Mouse (Mus musculus): ENCODE data around the gene Arnt2. TPM values are rescaled to one million over a fixed set of nuclear protein-coding genes. Genes with fewer than 3 reads are reported as not detected.

Gene Arnt2
- polyA plus RNA-seq, 1 experiment from 2014 or later: 12.2 TPM

GRCm38 (mm10) chr7:84386472-84386871, 23.5 kb downstream of the Arnt2 start:
- Histone ChIP-seq H3K9me3 (replicated peaks) (no peaks in the 10 kb centered on the region), H3K36me3 (no peaks in the 10 kb centered on the region), H3K4me1 (no peaks in the 10 kb centered on the region), H3K27me3 (no peaks in the 10 kb centered on the region), H3K27ac (no peak overlapping the region), H3K9ac (no peak overlapping the region), H3K4me3 (replicated peaks) (no peak overlapping the region), H3K4me2 (no peak overlapping the region)
- WGBS: 83% methylated on average over 1 of the region's 1 CpGs
- no peak for ATAC-seq (replicated peaks; ENCODE audit: low FRiP score)

DNA sequence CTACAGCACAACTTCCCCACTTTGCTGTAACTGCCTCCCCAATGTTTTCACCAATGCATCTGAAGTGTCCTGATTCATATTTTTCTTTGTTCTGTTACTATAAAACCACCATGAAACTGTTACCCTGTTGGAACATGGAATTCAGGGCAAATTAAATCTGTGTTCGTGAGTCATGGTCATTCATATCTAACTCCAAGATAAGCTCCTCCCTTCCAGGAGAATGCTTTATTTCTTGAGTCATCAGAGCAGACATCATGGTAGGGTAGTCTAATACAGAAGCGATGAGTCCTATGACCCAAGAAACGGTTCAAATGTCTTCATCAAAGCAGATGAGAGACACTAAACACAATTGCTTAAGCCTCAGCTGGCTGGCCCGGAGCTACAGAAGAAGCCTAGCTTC, 25.2 kb downstream of the Arnt2 start:
- H3K27me3 ChIP-seq: no peaks in the 10 kb centered on the region

DNA sequence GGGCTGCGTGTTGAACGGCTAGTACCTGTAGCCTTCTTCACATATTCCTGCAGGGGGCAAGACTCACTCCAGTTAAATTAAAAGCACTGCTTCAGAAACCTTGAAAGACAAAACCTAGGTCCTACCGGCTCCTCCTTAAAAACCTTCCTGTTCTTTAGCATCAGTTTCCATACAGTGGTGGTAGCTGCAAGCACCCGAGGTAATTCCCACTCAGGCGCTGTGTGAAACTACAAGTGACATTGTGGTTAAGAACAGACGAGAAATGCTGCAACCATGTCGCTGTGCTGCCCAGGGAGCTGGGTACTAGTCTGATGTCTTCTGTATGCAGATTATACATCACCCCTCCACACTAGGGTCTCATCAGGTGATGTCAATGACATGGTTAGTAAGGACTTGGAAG, 25.9 kb downstream of the Arnt2 start:
- no peak overlapping the region for H3K4me3 ChIP-seq (replicated peaks)
- WGBS: 88% methylated on average over 7 of the region's 7 CpGs
- H3K27ac ChIP-seq: no peak overlapping the region
- ATAC-seq (replicated peaks; ENCODE audit: low FRiP score): no peak
- H3K9ac ChIP-seq: no peak overlapping the region
- no peaks in the 10 kb centered on the region for H3K36me3 ChIP-seq
- no peaks in the 10 kb centered on the region for H3K27me3 ChIP-seq
- H3K4me1 ChIP-seq: no peaks in the 10 kb centered on the region
- H3K4me2 ChIP-seq: no peak overlapping the region
- H3K9me3 ChIP-seq (replicated peaks): no peaks in the 10 kb centered on the region

More for the DNA sequence above, 25.2 kb downstream of the Arnt2 start:
- Histone ChIP-seq H3K9me3 (replicated peaks) (no peaks in the 10 kb centered on the region), H3K27ac (no peak overlapping the region), H3K4me1 (no peaks in the 10 kb centered on the region), H3K4me2 (no peak overlapping the region), H3K4me3 (replicated peaks) (no peak overlapping the region), H3K36me3 (no peaks in the 10 kb centered on the region), H3K9ac (no peak overlapping the region)
- 90% methylated on average over 4 of the region's 4 CpGs for WGBS
- ATAC-seq (replicated peaks; ENCODE audit: low FRiP score): no peak

DNA sequence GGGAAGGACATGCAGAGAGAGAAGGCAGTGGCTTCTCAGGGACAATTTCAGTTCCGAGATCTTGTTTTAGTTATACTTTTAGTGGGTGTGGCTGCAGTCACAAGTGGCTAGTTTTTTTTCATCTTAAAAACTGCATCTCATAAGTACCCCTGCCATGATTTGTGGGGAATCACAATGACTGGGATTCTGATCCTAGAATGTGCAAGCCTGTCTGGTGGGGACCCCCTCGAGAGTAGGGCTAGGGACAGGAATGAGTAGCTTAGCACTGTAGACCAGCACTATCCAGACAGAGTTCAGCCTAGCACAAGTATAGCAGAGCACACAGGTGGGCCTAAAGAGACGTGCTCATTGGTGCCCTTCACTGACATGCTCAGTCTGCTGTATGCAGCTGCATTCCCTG, 27.6 kb downstream of the Arnt2 start:
- no peak overlapping the region for H3K4me2 ChIP-seq
- 92% methylated on average over 3 of the region's 3 CpGs for WGBS
- H3K9me3 ChIP-seq (replicated peaks): no peaks in the 10 kb centered on the region
- no peak for ATAC-seq (replicated peaks; ENCODE audit: low FRiP score)
- H3K27me3 ChIP-seq: no peaks in the 10 kb centered on the region
- H3K27ac ChIP-seq: no peak overlapping the region
- peaks cover 9% of the 10 kb centered on the region; the same call in 1 of the 2 replicates for H3K4me1 ChIP-seq
- no peak overlapping the region for H3K9ac ChIP-seq
- no peaks in the 10 kb centered on the region for H3K36me3 ChIP-seq
- no peak overlapping the region for H3K4me3 ChIP-seq (replicated peaks)

DNA sequence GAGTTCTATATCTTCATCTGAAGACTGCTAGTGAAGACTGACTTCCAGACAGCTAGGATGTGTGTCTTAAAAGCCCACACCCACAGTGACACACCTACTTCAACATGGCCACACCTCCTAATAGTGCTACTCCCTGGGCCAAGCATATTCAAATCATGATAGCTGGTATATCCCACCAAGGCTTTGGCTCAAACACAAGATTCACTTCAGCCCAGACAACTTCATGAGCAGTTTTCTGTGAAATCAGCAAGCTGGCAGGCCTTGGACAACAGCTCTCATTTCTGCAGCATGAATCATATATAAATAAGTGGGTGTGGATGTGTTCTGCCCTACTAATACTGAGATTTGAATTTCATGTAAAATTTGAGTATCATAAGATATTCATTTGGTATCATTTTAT, 29.2 kb downstream of the Arnt2 start:
- no peak for ATAC-seq (replicated peaks; ENCODE audit: low FRiP score)
- H3K9me3 ChIP-seq (replicated peaks): no peaks in the 10 kb centered on the region
- H3K4me3 ChIP-seq (replicated peaks): no peak overlapping the region
- H3K27ac ChIP-seq: no peak overlapping the region
- H3K27me3 ChIP-seq: no peaks in the 10 kb centered on the region
- peaks cover 11% of the 10 kb centered on the region; the same call in 1 of the 2 replicates for H3K4me1 ChIP-seq
- no peak overlapping the region for H3K9ac ChIP-seq
- H3K4me2 ChIP-seq: no peak overlapping the region
- H3K36me3 ChIP-seq: no peaks in the 10 kb centered on the region

DNA sequence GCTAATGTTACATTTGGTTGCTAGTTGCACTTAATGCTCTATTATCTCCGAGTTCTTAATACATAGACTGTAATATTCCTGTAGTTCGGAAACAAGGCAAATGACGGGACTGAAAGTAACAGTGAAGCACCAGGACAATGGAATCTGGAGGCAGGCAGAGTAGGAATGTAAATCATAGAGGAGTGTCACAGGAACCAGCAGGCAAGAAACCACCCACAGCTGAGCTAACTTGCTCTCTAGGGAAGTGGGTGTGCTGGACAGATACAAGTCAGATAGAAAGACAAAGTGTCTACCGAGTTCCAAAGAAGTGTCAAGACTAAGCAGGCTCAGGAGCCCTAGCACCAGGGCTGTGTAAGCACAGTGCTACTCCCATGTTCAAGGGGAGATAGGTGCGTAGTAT, 32.6 kb downstream of the Arnt2 start:
- H3K36me3 ChIP-seq: no peaks in the 10 kb centered on the region
- H3K27ac ChIP-seq: no peak overlapping the region
- 0 out of 2 replicates have a peak, but pooled peaks have one; percentile 33 for ATAC-seq (replicated peaks; ENCODE audit: low FRiP score)

GRCm38 (mm10) chr7:84373691-84374090, 36.3 kb downstream of the Arnt2 start:
- Histone ChIP-seq H3K4me3 (replicated peaks) (no peak overlapping the region), H3K4me1 (peaks cover 11% of the 10 kb centered on the region; the same call in 1 of the 2 replicates)
- WGBS: 78% methylated on average over 4 of the region's 4 CpGs

More for the DNA sequence above, 32.6 kb downstream of the Arnt2 start:
- no peaks in the 10 kb centered on the region for H3K9me3 ChIP-seq (replicated peaks)
- H3K9ac ChIP-seq: no peak overlapping the region
- peaks cover 11% of the 10 kb centered on the region; the same call in 1 of the 2 replicates for H3K4me1 ChIP-seq
- WGBS: 42% methylated on average over 5 of the region's 5 CpGs
- no peak overlapping the region for H3K4me2 ChIP-seq
- H3K27me3 ChIP-seq: no peaks in the 10 kb centered on the region
- H3K4me3 ChIP-seq (replicated peaks): no peak overlapping the region

GRCm38 (mm10) chr7:84372871-84373270, 37.1 kb downstream of the Arnt2 start:
- Histone ChIP-seq H3K9me3 (replicated peaks) (no peaks in the 10 kb centered on the region), H3K27ac (no peak overlapping the region), H3K27me3 (no peaks in the 10 kb centered on the region), H3K9ac (no peak overlapping the region), H3K4me3 (replicated peaks) (no peak overlapping the region), H3K4me2 (no peak overlapping the region), H3K36me3 (no peaks in the 10 kb centered on the region), H3K4me1 (peaks cover 7% of the 10 kb centered on the region; the same call in 1 of the 2 replicates)
- WGBS: 95% methylated on average over 1 of the region's 1 CpGs
- ATAC-seq (replicated peaks; ENCODE audit: low FRiP score): no peak

More at GRCm38 (mm10) chr7:84373691-84374090, 36.3 kb downstream of the Arnt2 start:
- H3K4me2 ChIP-seq: no peak overlapping the region
- H3K36me3 ChIP-seq: no peaks in the 10 kb centered on the region
- H3K27me3 ChIP-seq: no peaks in the 10 kb centered on the region
- no peak overlapping the region for H3K9ac ChIP-seq
- H3K27ac ChIP-seq: no peak overlapping the region
- ATAC-seq (replicated peaks; ENCODE audit: low FRiP score): no peak
- no peaks in the 10 kb centered on the region for H3K9me3 ChIP-seq (replicated peaks)

DNA sequence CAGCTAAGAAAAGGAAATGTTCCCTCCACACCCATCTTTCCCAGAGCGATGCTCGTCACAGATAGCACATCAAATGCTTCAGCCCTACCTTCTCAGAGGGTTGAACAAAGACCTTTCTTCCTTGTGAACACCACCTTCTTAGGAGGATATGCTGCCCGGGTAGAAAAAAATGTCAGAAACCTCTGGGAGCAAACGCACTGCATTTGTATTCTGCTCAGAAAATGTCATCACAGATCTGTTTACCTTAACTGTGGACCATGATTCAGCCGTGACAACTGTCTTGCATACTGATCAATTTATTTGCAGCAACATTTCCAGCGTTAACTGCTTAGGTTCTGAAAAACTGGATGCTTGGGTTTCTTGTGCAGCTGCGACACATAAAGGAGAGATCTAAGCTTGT, 37.7 kb downstream of the Arnt2 start:
- Histone ChIP-seq H3K9me3 (replicated peaks) (no peaks in the 10 kb centered on the region), H3K27me3 (no peaks in the 10 kb centered on the region), H3K9ac (no peak overlapping the region), H3K4me2 (no peak overlapping the region), H3K4me3 (replicated peaks) (no peak overlapping the region), H3K4me1 (0 out of 2 replicates have a peak, but pooled peaks cover 2% of the 10 kb centered on the region), H3K27ac (no peak overlapping the region), H3K36me3 (no peaks in the 10 kb centered on the region)
- WGBS: 59% methylated on average over 7 of the region's 7 CpGs
- no peak for ATAC-seq (replicated peaks; ENCODE audit: low FRiP score)

GRCm38 (mm10) chr7:84370911-84371592, 38.9 kb downstream of the Arnt2 start:
- ATAC-seq (replicated peaks; ENCODE audit: low FRiP score): no peak
- 91% methylated on average over 6 of the region's 6 CpGs for WGBS
- Histone ChIP-seq H3K4me2 (no peak overlapping the region), H3K4me3 (replicated peaks) (no peak overlapping the region), H3K27ac (no peak overlapping the region), H3K27me3 (no peaks in the 10 kb centered on the region), H3K4me1 (no peaks in the 10 kb centered on the region), H3K9ac (no peak overlapping the region), H3K36me3 (no peaks in the 10 kb centered on the region), H3K9me3 (replicated peaks) (no peaks in the 10 kb centered on the region)

DNA sequence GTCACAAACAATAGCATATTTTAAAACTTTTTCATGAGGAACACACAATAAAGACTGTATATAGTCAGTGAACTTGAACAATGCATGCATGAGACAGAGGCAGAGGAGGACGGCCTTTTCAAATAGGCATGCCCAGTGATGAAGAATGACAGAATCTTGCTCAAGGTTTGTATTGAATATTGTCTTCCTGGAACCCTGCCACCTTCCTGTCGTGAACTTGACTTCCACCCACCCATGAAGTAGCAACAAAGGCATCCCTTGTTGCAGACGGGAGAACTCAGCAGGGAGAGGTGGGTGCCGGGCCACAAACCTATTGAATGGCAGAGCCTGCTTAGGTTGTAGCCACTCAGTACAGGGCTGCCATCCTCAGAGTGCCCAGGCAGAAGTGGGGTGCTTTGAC, 43.7 kb downstream of the Arnt2 start:
- Histone ChIP-seq H3K9me3 (replicated peaks) (no peaks in the 10 kb centered on the region), H3K9ac (no peak overlapping the region), H3K4me1 (peaks cover 2% of the 10 kb centered on the region; the same call in 1 of the 2 replicates), H3K27ac (no peak overlapping the region), H3K27me3 (no peaks in the 10 kb centered on the region), H3K4me3 (replicated peaks) (no peak overlapping the region), H3K36me3 (no peaks in the 10 kb centered on the region), H3K4me2 (no peak overlapping the region)
- 62% methylated on average over 4 of the region's 4 CpGs for WGBS
- ATAC-seq (replicated peaks; ENCODE audit: low FRiP score): 0 out of 2 replicates have a peak, but pooled peaks have one; percentile 18

GRCm38 (mm10) chr7:84362711-84363110, 47.3 kb downstream of the Arnt2 start:
- H3K4me1 ChIP-seq: peaks cover 11% of the 10 kb centered on the region
- H3K27me3 ChIP-seq: no peaks in the 10 kb centered on the region
- H3K9me3 ChIP-seq (replicated peaks): no peaks in the 10 kb centered on the region
- no peak overlapping the region for H3K9ac ChIP-seq
- no peak overlapping the region for H3K27ac ChIP-seq
- no peak for ATAC-seq (replicated peaks; ENCODE audit: low FRiP score)
- no peak overlapping the region for H3K4me3 ChIP-seq (replicated peaks)
- H3K4me2 ChIP-seq: no peak overlapping the region
- WGBS: 43% methylated on average over 2 of the region's 2 CpGs
- H3K36me3 ChIP-seq: no peaks in the 10 kb centered on the region

All from kidney, embryonic 15.5 days (tissue).